Mouse (Mus musculus) MEL (cell line): ENCODE measurements around the gene Mbd3. TPM values are rescaled to one million over a fixed set of nuclear protein-coding genes. Genes with fewer than 3 reads are reported as not detected.
A peak's percentile ranks its signal among the peaks of the same experiment; 100 is the strongest.

Experiments
- DNase-seq: peaks from one replicate; pipeline ENCODE4 v3.0.0; 2011; ENCODE audit warnings: low read depth, low spot score
- H3K27ac ChIP-seq: 2 replicates; pipeline ENCODE4 v1.5.1; 2012; ENCODE audit warnings: low read depth, mild to moderate bottlenecking, control low read depth, low read length, moderate library complexity; ENCODE audit not compliant: control insufficient read depth
- H3K27me3 ChIP-seq, 2 experiments: fragments of 150-350 bp in 1 of 2; sonication (generic) in 1 of 2; 2 replicates each; pipeline ENCODE4 v1.6.1; 2012; ENCODE audit warnings: low read length in 2 of 2, mild to moderate bottlenecking in 2 of 2, improper control_type of control experiment in 1 of 2, moderate library complexity in 1 of 2; ENCODE audit not compliant: insufficient read depth in 2 of 2, control insufficient read depth in 1 of 2
- H3K36me3 ChIP-seq, 2 experiments: 2 replicates each; pipeline ENCODE4 v1.6.1; 2012 to 2014; ENCODE audit warnings: low read length in 2 of 2, improper control_type of control experiment in 1 of 2, inconsistent platforms in 1 of 2, mild to moderate bottlenecking in 1 of 2; ENCODE audit not compliant: insufficient read depth in 2 of 2, control insufficient read depth in 1 of 2
- H3K4me1 ChIP-seq, 2 experiments: fragments of 150-350 bp in 1 of 2; sonication (generic) in 1 of 2; 2 replicates each; pipeline ENCODE4 v1.6.1; 2012; ENCODE audit warnings: low read length in 2 of 2, improper control_type of control experiment in 1 of 2, mild to moderate bottlenecking in 1 of 2; ENCODE audit not compliant: insufficient read depth in 2 of 2, control insufficient read depth in 1 of 2
- H3K4me3 ChIP-seq, 2 experiments: fragments of 150-350 bp in 1 of 2; sonication (generic) in 1 of 2; 2 replicates each; pipeline ENCODE4 v1.5.1; 2012; ENCODE audit warnings: low read depth in 2 of 2, low read length in 2 of 2, mild to moderate bottlenecking in 2 of 2, moderate library complexity in 2 of 2, control low read depth in 1 of 2, improper control_type of control experiment in 1 of 2; ENCODE audit not compliant: control insufficient read depth in 1 of 2, insufficient read depth in 1 of 2
- H3K79me2 ChIP-seq: 2 replicates; pipeline ENCODE4 v1.6.1; 2012; ENCODE audit warnings: mild to moderate bottlenecking, low read length, moderate library complexity; ENCODE audit not compliant: control insufficient read depth, poor library complexity, insufficient read depth
- H3K9ac ChIP-seq: 2 replicates; pipeline ENCODE4 v1.6.1; 2012; ENCODE audit warnings: low read depth, mild to moderate bottlenecking, control low read depth, low read length, moderate library complexity; ENCODE audit not compliant: control insufficient read depth, poor library complexity, severe bottlenecking
- H3K9me3 ChIP-seq: fragments of 150-350 bp; sonication (generic); replicated peaks from 2 replicates; pipeline ENCODE4 v1.6.1; 2012; ENCODE audit warnings: mild to moderate bottlenecking, low read length, improper control_type of control experiment, moderate library complexity; ENCODE audit not compliant: insufficient read depth
- CHD1 ChIP-seq: IDR thresholded peaks from 2 replicates; pipeline ENCODE4 v1.6.1; 2012; ENCODE audit warnings: low read depth, mild to moderate bottlenecking, inconsistent platforms, low read length, improper control_type of control experiment
- CTCF ChIP-seq, 3 experiments: IDR thresholded peaks in 2 of 3; conservative IDR thresholded peaks in 1 of 3; 2 replicates each; pipeline ENCODE4 v1.5.1; 2011 to 2012; ENCODE audit warnings: low read length in 3 of 3, low read depth in 2 of 3, mild to moderate bottlenecking in 2 of 3, improper control_type of control experiment in 1 of 3, inconsistent platforms in 1 of 3, mixed read lengths in 1 of 3, moderate library complexity in 1 of 3; ENCODE audit not compliant: control insufficient read depth in 1 of 3, insufficient read depth in 1 of 3, poor library complexity in 1 of 3, severe bottlenecking in 1 of 3
- ELF1 ChIP-seq: IDR thresholded peaks from 2 replicates; pipeline ENCODE4 v1.6.1; 2014; ENCODE audit warnings: low read depth, mild to moderate bottlenecking, inconsistent platforms, low read length, improper control_type of control experiment, moderate library complexity
- EP300 ChIP-seq, 2 experiments: IDR thresholded peaks; 2 replicates each; pipeline ENCODE4 v1.6.1; 2011; ENCODE audit warnings: improper control_type of control experiment in 2 of 2, low read length in 2 of 2, low read depth in 1 of 2, mild to moderate bottlenecking in 1 of 2
- GATA1 ChIP-seq: IDR thresholded peaks from 2 replicates; pipeline ENCODE4 v1.6.1; 2011; ENCODE audit warnings: low read depth, low read length, improper control_type of control experiment
- HCFC1 ChIP-seq: IDR thresholded peaks from 2 replicates; pipeline ENCODE4 v1.6.1; 2012; ENCODE audit warnings: low read depth, mild to moderate bottlenecking, inconsistent platforms, low read length, improper control_type of control experiment, moderate library complexity
- JUND ChIP-seq: IDR thresholded peaks from 2 replicates; pipeline ENCODE4 v1.6.1; 2011; ENCODE audit warnings: low read depth, mild to moderate bottlenecking, improper control_type of control experiment, low read length
- KAT2A ChIP-seq: conservative IDR thresholded peaks from 2 replicates; pipeline ENCODE4 v1.6.1; 2012; ENCODE audit warnings: low read depth, low read length, improper control_type of control experiment, inconsistent platforms
- MAZ ChIP-seq: IDR thresholded peaks from 2 replicates; pipeline ENCODE4 v1.6.1; 2012; ENCODE audit warnings: low read depth, mild to moderate bottlenecking, inconsistent platforms, low read length, improper control_type of control experiment
- MXI1 ChIP-seq: IDR thresholded peaks from 2 replicates; pipeline ENCODE4 v1.6.1; 2011; ENCODE audit warnings: mild to moderate bottlenecking, low read depth, low read length, improper control_type of control experiment
- MYC ChIP-seq: IDR thresholded peaks from 2 replicates; pipeline ENCODE4 v1.6.1; 2011; ENCODE audit warnings: low read depth, mild to moderate bottlenecking, low read length, improper control_type of control experiment, moderate library complexity
- NELFE ChIP-seq: IDR thresholded peaks from 2 replicates; pipeline ENCODE4 v1.6.1; 2011; ENCODE audit warnings: low read depth, low read length, improper control_type of control experiment
- POLR2A ChIP-seq, 2 experiments: IDR thresholded peaks; 2 replicates each; pipeline ENCODE4 v1.6.1; 2011 to 2012; ENCODE audit warnings: low read length in 2 of 2, mild to moderate bottlenecking in 2 of 2, control low read depth in 1 of 2, improper control_type of control experiment in 1 of 2, low read depth in 1 of 2, moderate library complexity in 1 of 2; ENCODE audit not compliant: control insufficient read depth in 1 of 2, insufficient read depth in 1 of 2, poor library complexity in 1 of 2
- POLR2AphosphoS5 ChIP-seq: IDR thresholded peaks from 2 replicates; pipeline ENCODE4 v1.6.1; 2012; ENCODE audit warnings: low read depth, borderline replicate concordance, mild to moderate bottlenecking, inconsistent platforms, low read length, moderate library complexity, mixed read lengths
- RCOR1 ChIP-seq: IDR thresholded peaks from 2 replicates; pipeline ENCODE4 v1.6.1; 2012; ENCODE audit warnings: low read depth, mild to moderate bottlenecking, inconsistent platforms, low read length, improper control_type of control experiment
- SIN3A ChIP-seq: IDR thresholded peaks from 2 replicates; pipeline ENCODE4 v1.6.1; 2012; ENCODE audit warnings: low read length, improper control_type of control experiment, inconsistent platforms
- SMC3 ChIP-seq: IDR thresholded peaks from 2 replicates; pipeline ENCODE4 v1.6.1; 2011; ENCODE audit warnings: low read depth, low read length, improper control_type of control experiment
- TBP ChIP-seq: IDR thresholded peaks from 2 replicates; pipeline ENCODE4 v1.8.0; 2011; ENCODE audit warnings: low read depth, low read length, improper control_type of control experiment
- TCF12 ChIP-seq: IDR thresholded peaks from 2 replicates; pipeline ENCODE4 v1.6.1; 2014; ENCODE audit warnings: low read depth, mild to moderate bottlenecking, inconsistent platforms, low read length, improper control_type of control experiment, moderate library complexity
- ZMIZ1 ChIP-seq: IDR thresholded peaks from 2 replicates; pipeline ENCODE4 v1.6.1; 2012; ENCODE audit warnings: low read depth, mild to moderate bottlenecking, inconsistent platforms, low read length, improper control_type of control experiment, moderate library complexity
- ZNF384 ChIP-seq: IDR thresholded peaks from 2 replicates; pipeline ENCODE4 v1.6.1; 2012; ENCODE audit warnings: low read depth, mild to moderate bottlenecking, inconsistent platforms, low read length, improper control_type of control experiment
- polyA plus RNA-seq, 2 experiments: library from polyadenylated mRNA; stranded (reverse) in 1 of 2; unstranded in 1 of 2; fragments of >175 nt in 1 of 2; fragments of >200 nt in 1 of 2; gene quantifications; 2 replicates each; pipeline versions ENCODE4 v1.2.1 to v1.2.4; 2012; ENCODE audit warnings: low replicate concordance in 2 of 2, low read depth in 1 of 2; ENCODE audit not compliant: insufficient read length in 2 of 2, insufficient read depth in 1 of 2, missing spikeins in 1 of 2
- total RNA-seq: library from RNA; depleted of rRNA; stranded (reverse); fragments of 300-350 nt; gene quantifications from 2 replicates; pipeline ENCODE4 v1.2.3, GENCODE M21; 2012

Gene Mbd3
- total and polyA plus RNA-seq, 3 experiments = 81.4 to 289 TPM; not detected in 1

DNA sequence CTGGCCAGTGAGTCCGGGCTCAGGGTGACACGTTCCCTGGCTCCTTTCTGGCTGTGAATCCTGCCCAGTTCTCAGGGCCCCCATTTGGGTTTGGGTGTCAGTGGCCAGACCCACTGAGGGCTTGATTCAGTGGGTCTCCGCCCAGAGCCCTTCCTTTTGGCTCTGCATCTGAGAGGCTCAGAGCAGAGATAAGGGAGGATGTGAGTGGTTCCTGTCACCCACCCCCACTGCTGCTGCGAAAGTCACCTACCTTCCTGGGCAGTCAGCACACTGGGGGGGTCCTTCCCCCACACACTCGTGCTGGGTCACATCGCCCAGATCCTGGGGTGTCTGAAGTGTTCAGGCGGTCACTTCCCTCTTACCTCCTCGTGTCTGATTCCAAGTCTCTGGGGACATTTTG lies 46.6 kb downstream of the Mbd3 start:
- peak; percentile 60 for DNase-seq
- H3K9me3 ChIP-seq = no peaks in the 10 kb centered on the region
- peaks cover 0 to 10% of the 10 kb centered on the region in 2 experiments; a peak in 2 of 4 replicates for H3K36me3 ChIP-seq
- H3K27ac ChIP-seq = peak overlapping the region; percentile 52
- H3K9ac ChIP-seq = peak overlapping the region; percentile 55
- TF ChIP-seq EP300 (IDR thresholded peaks at IDR 0.05; ENCODE audit: low read depth in 1 of 2, low read length in 2 of 2) (peak; percentile 37 to 57; a peak in 3 of 4 replicates), MXI1 (0 out of 2 replicates have a peak, but pooled peaks have one; percentile 32), CTCF (IDR thresholded peaks at IDR 0.05 in 2 of 3, conservative IDR thresholded peaks at IDR 0.05 in 1 of 3; ENCODE audit: control insufficient read depth in 1 of 3, insufficient read depth in 1 of 3, low read depth in 2 of 3, low read length in 3 of 3, poor library complexity in 1 of 3, severe bottlenecking in 1 of 3) (no peak), SIN3A (peak; percentile 41; the same call in 1 of the 2 replicates), TCF12 (no peak), GATA1 (peak; percentile 65), POLR2A (IDR thresholded peaks at IDR 0.05; ENCODE audit: control insufficient read depth in 1 of 2, insufficient read depth in 1 of 2, low read depth in 1 of 2, low read length in 2 of 2, poor library complexity in 1 of 2) (peak in 1 of 2 experiments; percentile 39; a peak in 1 of 4 replicates), HCFC1 (0 out of 2 replicates have a peak, but pooled peaks have one; percentile 18), TBP (no peak; the same call in 1 of the 2 replicates), SMC3 (no peak), ZMIZ1 (0 out of 2 replicates have a peak, but pooled peaks have one; percentile 51), NELFE (peak; percentile 38), CHD1 (no peak), ZNF384 (no peak), RCOR1 (no peak), MYC (peak; percentile 37; the same call in 1 of the 2 replicates), POLR2AphosphoS5 (no peak), MAZ (peak; percentile 29; the same call in 1 of the 2 replicates)
- no peaks in the 10 kb centered on the region for H3K27me3 ChIP-seq
- peaks cover 14 to 21% of the 10 kb centered on the region in 2 experiments for H3K4me1 ChIP-seq
- H3K79me2 ChIP-seq = no peaks in the 10 kb centered on the region; the same call in 1 of the 2 replicates
- H3K4me3 ChIP-seq = peak overlapping the region; percentile 24 to 37

DNA sequence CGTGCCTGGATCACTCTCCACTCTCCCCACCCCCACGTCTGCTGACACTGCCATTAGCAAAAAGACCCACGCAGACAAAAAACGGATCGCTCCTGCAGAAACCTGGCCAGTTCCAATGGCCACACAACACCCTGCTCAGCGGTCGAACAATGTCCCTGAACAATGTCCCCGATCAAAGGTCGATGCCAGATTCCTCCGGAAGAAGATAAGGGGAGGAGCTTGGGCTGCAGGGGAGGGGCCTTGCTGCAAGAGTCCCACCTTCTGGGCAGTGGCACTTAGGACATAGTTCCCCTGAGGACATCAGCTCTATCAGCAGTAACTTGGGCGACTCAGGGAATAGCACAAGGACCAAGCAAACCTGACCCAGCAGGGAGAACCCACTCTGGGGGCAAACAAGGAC lies 47.5 kb downstream of the Mbd3 start:
- Histone ChIP-seq H3K4me1 (peaks cover 16 to 23% of the 10 kb centered on the region in 2 experiments), H3K79me2 (no peaks in the 10 kb centered on the region; the same call in 1 of the 2 replicates), H3K9ac (no peak overlapping the region), H3K36me3 (peaks cover 0 to 12% of the 10 kb centered on the region in 2 experiments; a peak in 2 of 4 replicates), H3K4me3 (no peak overlapping the region), H3K27me3 (no peaks in the 10 kb centered on the region), H3K27ac (no peak overlapping the region), H3K9me3 (no peaks in the 10 kb centered on the region)
- TF ChIP-seq ELF1 = no peak
- TF ChIP-seq KAT2A = no peak
- no peak for TF ChIP-seq JUND
- TF ChIP-seq GATA1 = no peak
- peak; percentile 30 for DNase-seq
